In the genomic region with DNA sequence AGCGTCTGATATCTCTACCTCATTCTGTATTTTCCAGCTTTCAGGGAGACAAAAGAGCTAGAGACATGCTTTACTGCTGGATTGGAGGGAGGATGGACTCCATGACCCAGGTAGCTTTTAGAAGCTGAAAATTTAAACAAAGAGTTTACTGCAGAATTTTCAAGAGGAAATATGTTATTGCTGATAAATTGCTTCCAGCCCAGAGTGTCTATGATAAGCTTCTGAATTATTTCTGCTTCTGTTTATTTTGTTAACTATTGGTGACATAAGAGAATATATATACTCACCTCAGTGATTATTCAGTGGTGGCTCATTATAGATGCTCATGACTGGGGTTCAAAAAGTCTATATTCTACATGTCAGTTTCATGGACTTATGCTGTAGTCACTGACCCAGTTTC, we compare ENCODE assay signal across 28 mouse cellular contexts.
"Had no signal": no experiment of that assay in that cellular context is flagged by ENCODE, and none has a peak within 500 bp of the region (broad histone marks: within the 10 kb centered on the region; RNA-seq: fewer than 3 reads in every experiment).

No protein-coding gene starts in this region.

- H3K4me1 ChIP-seq: limb, embryonic 10.5 days; limb, embryonic 12.5 days; limb, embryonic 13.5 days; limb, embryonic 15.5 days; liver, embryonic 12.5 days; liver, embryonic 13.5 days; liver, embryonic 15.5 days; lung, embryonic 15.5 days; megakaryocyte, embryonic 14.5 days; midbrain, embryonic 10.5 days; midbrain, embryonic 12.5 days; midbrain, embryonic 13.5 days; midbrain, embryonic 15.5 days; neural tube, embryonic 12.5 days had no signal

- H3K9ac ChIP-seq: limb, embryonic 12.5 days; limb, embryonic 13.5 days; limb, embryonic 15.5 days; liver, embryonic 12.5 days; liver, embryonic 13.5 days; liver, embryonic 14.5 days; liver, embryonic 15.5 days; liver, postnatal 0 days; lung, embryonic 14.5 days; lung, embryonic 15.5 days; midbrain, embryonic 12.5 days; midbrain, embryonic 13.5 days; midbrain, embryonic 15.5 days; neural tube, embryonic 12.5 days had no signal

- H3K27me3 ChIP-seq: limb, embryonic 12.5 days; limb, embryonic 13.5 days; limb, embryonic 15.5 days; liver, embryonic 12.5 days; liver, embryonic 13.5 days; liver, embryonic 15.5 days; lung, embryonic 15.5 days; megakaryocyte, embryonic 14.5 days; midbrain, embryonic 12.5 days; midbrain, embryonic 13.5 days; midbrain, embryonic 15.5 days; neural tube, embryonic 12.5 days had no signal

- H3K9me3 ChIP-seq: limb, embryonic 10.5 days; limb, embryonic 12.5 days; limb, embryonic 13.5 days; limb, embryonic 15.5 days; liver, embryonic 12.5 days; liver, embryonic 13.5 days; liver, embryonic 15.5 days; lung, embryonic 15.5 days; megakaryocyte, embryonic 14.5 days; midbrain, embryonic 10.5 days; midbrain, embryonic 12.5 days; midbrain, embryonic 13.5 days; midbrain, embryonic 15.5 days; neural tube, embryonic 12.5 days had no signal

- H3K4me3 ChIP-seq: limb, embryonic 10.5 days; limb, embryonic 12.5 days; limb, embryonic 13.5 days; limb, embryonic 15.5 days; liver, embryonic 12.5 days; liver, embryonic 13.5 days; liver, embryonic 15.5 days; lung, embryonic 15.5 days; midbrain, embryonic 10.5 days; midbrain, embryonic 12.5 days; midbrain, embryonic 13.5 days; midbrain, embryonic 15.5 days; myocyte; neural tube, embryonic 12.5 days had no signal

- H3K36me3 ChIP-seq: limb, embryonic 10.5 days; limb, embryonic 12.5 days; limb, embryonic 13.5 days; limb, embryonic 15.5 days; liver, embryonic 12.5 days; liver, embryonic 13.5 days; liver, embryonic 15.5 days; lung, embryonic 15.5 days; midbrain, embryonic 10.5 days; midbrain, embryonic 12.5 days; midbrain, embryonic 13.5 days; midbrain, embryonic 15.5 days; neural tube, embryonic 12.5 days had no signal

- H3K27ac ChIP-seq: limb, embryonic 10.5 days; limb, embryonic 12.5 days; limb, embryonic 13.5 days; limb, embryonic 15.5 days; liver, embryonic 12.5 days; liver, embryonic 13.5 days; liver, embryonic 14.5 days; liver, embryonic 15.5 days; lung, embryonic 15.5 days; macrophage; midbrain, embryonic 10.5 days; midbrain, embryonic 12.5 days; midbrain, embryonic 13.5 days; midbrain, embryonic 15.5 days; neural tube, embryonic 12.5 days had no signal

- DNase-seq: left cerebral cortex, postnatal 4 days; liver; liver, embryonic 13.5 days; liver, postnatal 0 days; lung, adult 18-20 months; lung, adult 2 months; lung, embryonic 14.5 days; lung, postnatal 10 days; lung, postnatal 14 days; lung, postnatal 36 days; lung, postnatal 4 days; midbrain, embryonic 14.5 days had no signal
